Mouse (Mus musculus) hindbrain, postnatal 0 days (tissue): Measurements from ENCODE around the gene Trim26. TPM values are rescaled to one million over a fixed set of nuclear protein-coding genes. Genes with fewer than 3 reads are reported as not detected.

Experiments
- ATAC-seq: fragments of 200-750 bp; cut with Nextera tagmentation; 2 replicates; pipeline ENCODE4 v1.8.0; 2017; ENCODE audit warnings: mild to moderate bottlenecking, moderate TSS enrichment, moderate library complexity
- DNase-seq: peaks from one replicate; pipeline ENCODE4 v3.0.0-alpha.2; 2015; ENCODE audit warnings: low spot score
- H3K27ac ChIP-seq: fragments of 300-500 bp; sonication (generic); 2 replicates; pipeline ENCODE4 v1.5.1; 2014; ENCODE audit warnings: mild to moderate bottlenecking
- H3K27me3 ChIP-seq: fragments of 300-500 bp; sonication (generic); 2 replicates; pipeline ENCODE4 v1.6.1; 2014; ENCODE audit warnings: low read length, mixed read lengths; ENCODE audit not compliant: insufficient read depth
- H3K36me3 ChIP-seq: fragments of 300-500 bp; sonication (generic); 2 replicates; pipeline ENCODE4 v1.6.1; 2014; ENCODE audit warnings: low read length, mixed read lengths; ENCODE audit not compliant: insufficient read depth
- H3K4me1 ChIP-seq: fragments of 300-500 bp; sonication (generic); 2 replicates; pipeline ENCODE4 v1.6.1; 2014; ENCODE audit warnings: antibody characterized with exemption, low read length, mixed read lengths; ENCODE audit not compliant: insufficient read depth
- H3K4me2 ChIP-seq: fragments of 300-500 bp; sonication (generic); 2 replicates; pipeline ENCODE4 v1.6.1; 2014; ENCODE audit warnings: low read depth, mild to moderate bottlenecking, low read length, moderate library complexity, mixed read lengths
- H3K4me3 ChIP-seq: fragments of 300-500 bp; sonication (generic); 2 replicates; pipeline ENCODE4 v1.5.1; 2014; ENCODE audit warnings: low read length
- H3K9ac ChIP-seq: fragments of 300-500 bp; sonication (generic); replicated peaks from 2 replicates; pipeline ENCODE4 v1.6.1; 2014; ENCODE audit warnings: mild to moderate bottlenecking, low read length, moderate library complexity, mixed read lengths
- H3K9me3 ChIP-seq: fragments of 300-500 bp; sonication (generic); 2 replicates; pipeline ENCODE4 v1.6.1; 2016; ENCODE audit warnings: low read length, mixed read lengths
- CTCF ChIP-seq: IDR thresholded peaks from 2 replicates; pipeline ENCODE4 v1.5.1; 2016; ENCODE audit warnings: antibody characterized with exemption, control low read depth, low read depth
- WGBS: fragments of 180-500 bp; shearing (Covaris S2); extraction: QIAGEN DNeasy Blood & Tissue Kit; methylation state at CpG from one replicate; pipeline ENCODE4 v1.1.7; 2014; 5-methylcytosine and 5-hydroxymethylcytosine counted together
- polyA plus RNA-seq: library from polyadenylated mRNA; unstranded; fragments of >200 nt; fragmentation: Nextera tagmentation; extraction: Ambion mirVana; gene quantifications from 2 replicates; pipeline ENCODE4 v1.2.1, GENCODE M21; 2015
- total RNA-seq: library from RNA; depleted of rRNA; stranded (reverse); fragments of >200 nt; gene quantifications from 2 replicates; pipeline ENCODE4 v1.2.3, GENCODE M21; 2014; rRNA removed

Gene Trim26
- total and polyA plus RNA-seq, 2 experiments from 2014 or later, result 27.9 to 50.6 TPM

- H3K4me3 ChIP-seq, result no peak within 1 kb of the TSS
- no peak for DNase-seq
- WGBS, result 72% methylated on average over 6 of the region's 6 CpGs
- no peak for TF ChIP-seq CTCF
- H3K27me3 ChIP-seq, result no peaks in the 10 kb centered on the region
- H3K4me2 ChIP-seq, result no peak within 1 kb of the TSS
- no peak within 1 kb of the TSS for H3K9ac ChIP-seq
- no peaks in the 10 kb centered on the region for H3K36me3 ChIP-seq
- no peaks in the 10 kb centered on the region for H3K9me3 ChIP-seq
- no peak within 1 kb of the TSS for H3K27ac ChIP-seq
- ATAC-seq, result no peak
- H3K4me1 ChIP-seq, result no peaks in the 10 kb centered on the region
Observed at GRCm38 (mm10) chr17:36897552-36898205, 60.7 kb downstream of the Trim26 start, which contains the start of gene Trim31. Gene Trim31, plus strand, starts transcription at chr17:36898118.

GRCm38 (mm10) chr17:36899376-36899775, 62.4 kb downstream of the Trim26 start:
- H3K27ac ChIP-seq, result no peak overlapping the region
- H3K4me1 ChIP-seq, result no peaks in the 10 kb centered on the region
- H3K27me3 ChIP-seq, result no peaks in the 10 kb centered on the region
- no peaks in the 10 kb centered on the region for H3K36me3 ChIP-seq
- TF ChIP-seq CTCF, result no peak
- no peaks in the 10 kb centered on the region for H3K9me3 ChIP-seq
- ATAC-seq, result no peak
- H3K4me3 ChIP-seq, result no peak overlapping the region
- no peak for DNase-seq
- WGBS, result 86% methylated on average over 4 of the region's 4 CpGs
- no peak overlapping the region for H3K9ac ChIP-seq
- H3K4me2 ChIP-seq, result no peak overlapping the region

GRCm38 (mm10) chr17:36900001-36900400, 63.1 kb downstream of the Trim26 start:
- Histone ChIP-seq H3K27ac (no peak overlapping the region), H3K9ac (no peak overlapping the region), H3K36me3 (no peaks in the 10 kb centered on the region), H3K27me3 (no peaks in the 10 kb centered on the region), H3K9me3 (no peaks in the 10 kb centered on the region), H3K4me2 (no peak overlapping the region), H3K4me1 (no peaks in the 10 kb centered on the region), H3K4me3 (no peak overlapping the region)
- WGBS, result 79% methylated on average over 5 of the region's 5 CpGs
- TF ChIP-seq CTCF, result no peak
- no peak for ATAC-seq
- no peak for DNase-seq

- H3K4me3 ChIP-seq, result no peak overlapping the region
- no peak overlapping the region for H3K4me2 ChIP-seq
- TF ChIP-seq CTCF, result no peak; the same call in 1 of the 2 replicates
- no peak for ATAC-seq
- H3K9ac ChIP-seq, result no peak overlapping the region
- no peaks in the 10 kb centered on the region for H3K36me3 ChIP-seq
- H3K9me3 ChIP-seq, result no peaks in the 10 kb centered on the region
- DNase-seq, result no peak
- no peak overlapping the region for H3K27ac ChIP-seq
- no peaks in the 10 kb centered on the region for H3K4me1 ChIP-seq
- 35% methylated on average over 1 of the region's 1 CpGs for WGBS
- H3K27me3 ChIP-seq, result no peaks in the 10 kb centered on the region
Observed at GRCm38 (mm10) chr17:36900691-36901090, 63.8 kb downstream of the Trim26 start.

GRCm38 (mm10) chr17:36903651-36904050, 66.7 kb downstream of the Trim26 start:
- no peaks in the 10 kb centered on the region for H3K36me3 ChIP-seq
- no peaks in the 10 kb centered on the region for H3K9me3 ChIP-seq
- 72% methylated on average over 3 of the region's 3 CpGs for WGBS
- no peak for ATAC-seq
- H3K4me1 ChIP-seq, result no peaks in the 10 kb centered on the region
- H3K4me3 ChIP-seq, result no peak overlapping the region
- DNase-seq, result no peak
- no peaks in the 10 kb centered on the region for H3K27me3 ChIP-seq
- TF ChIP-seq CTCF, result no peak
- H3K4me2 ChIP-seq, result no peak overlapping the region
- H3K27ac ChIP-seq, result no peak overlapping the region
- H3K9ac ChIP-seq, result no peak overlapping the region

- Histone ChIP-seq H3K4me3 (no peak overlapping the region), H3K4me2 (no peak overlapping the region), H3K27ac (no peak overlapping the region), H3K9ac (no peak overlapping the region), H3K4me1 (no peaks in the 10 kb centered on the region), H3K36me3 (no peaks in the 10 kb centered on the region), H3K27me3 (no peaks in the 10 kb centered on the region), H3K9me3 (no peaks in the 10 kb centered on the region)
- DNase-seq (no peak), ATAC-seq (no peak)
- WGBS, result 31% methylated on average over 1 of the region's 1 CpGs
- TF ChIP-seq CTCF, result no peak
Observed at GRCm38 (mm10) chr17:36908235-36908634, 71.3 kb downstream of the Trim26 start.

Other genes with a start within 250 kb of the Trim26 start
- gene H2-M9, start 194.5 kb upstream of the Trim26 start, total RNA-seq, result not detected in 2 replicates
- gene H2-M9, start 194.5 kb upstream of the Trim26 start, polyA plus RNA-seq, result not detected in 2 replicates
- not detected in 2 replicates for gene H2-M1, start 164.9 kb upstream of the Trim26 start, total RNA-seq
- not detected in 2 replicates for gene H2-M1, start 164.9 kb upstream of the Trim26 start, polyA plus RNA-seq
- not detected in 2 replicates for gene H2-M10.5, start 64.2 kb upstream of the Trim26 start, total RNA-seq
- gene H2-M10.5, start 64.2 kb upstream of the Trim26 start, polyA plus RNA-seq, result not detected in 2 replicates
- gene H2-M10.6, start 25.0 kb upstream of the Trim26 start, total RNA-seq, result not detected in 2 replicates
- not detected in 2 replicates for gene H2-M10.6, start 25.0 kb upstream of the Trim26 start, polyA plus RNA-seq
- gene Trim15, start 30.1 kb downstream of the Trim26 start, total RNA-seq, result 0.47 TPM in 1 of 2 replicates, not detected in the other
- gene Trim15, start 30.1 kb downstream of the Trim26 start, polyA plus RNA-seq, result 0.40 and 0.66 TPM in 2 replicates
- gene Trim10, start 32.4 kb downstream of the Trim26 start, total RNA-seq, result 0.11 TPM in 1 of 2 replicates, not detected in the other
- gene Trim10, start 32.4 kb downstream of the Trim26 start, polyA plus RNA-seq, result 0.19 and 0.23 TPM in 2 replicates
- gene Trim40, start 53.0 kb downstream of the Trim26 start, total RNA-seq, result not detected in 2 replicates
- 0.13 TPM in 1 of 2 replicates, not detected in the other for gene Trim40, start 53.0 kb downstream of the Trim26 start, polyA plus RNA-seq
- not detected in 2 replicates for gene Trim31, start 61.0 kb downstream of the Trim26 start, total RNA-seq
- not detected in 2 replicates for gene Trim31, start 61.0 kb downstream of the Trim26 start, polyA plus RNA-seq
- 4.2 and 6.1 TPM in 2 replicates for gene Rnf39, start 105.8 kb downstream of the Trim26 start, total RNA-seq
- 2.5 and 3.6 TPM in 2 replicates for gene Rnf39, start 105.8 kb downstream of the Trim26 start, polyA plus RNA-seq
- 28.4 and 28.5 TPM in 2 replicates for gene Ppp1r11, start 114.6 kb downstream of the Trim26 start, total RNA-seq
- gene Ppp1r11, start 114.6 kb downstream of the Trim26 start, polyA plus RNA-seq, result 143 and 145 TPM in 2 replicates
- 45.0 and 52.7 TPM in 2 replicates for gene Znrd1, start 121.4 kb downstream of the Trim26 start, total RNA-seq
- 49.3 and 51.2 TPM in 2 replicates for gene Znrd1, start 121.4 kb downstream of the Trim26 start, polyA plus RNA-seq
- 1.3 and 3.2 TPM in 2 replicates for gene Znrd1as, start 121.5 kb downstream of the Trim26 start, total RNA-seq
- 3.4 and 4.0 TPM in 2 replicates for gene Znrd1as, start 121.5 kb downstream of the Trim26 start, polyA plus RNA-seq
- not detected in 2 replicates for gene 2410137M14Rik, start 144.1 kb downstream of the Trim26 start, total RNA-seq
- 0.23 and 0.26 TPM in 2 replicates for gene 2410137M14Rik, start 144.1 kb downstream of the Trim26 start, polyA plus RNA-seq
- gene H2-M5, start 152.4 kb downstream of the Trim26 start, total RNA-seq, result 0.97 and 2.5 TPM in 2 replicates
- 1.1 and 1.9 TPM in 2 replicates for gene H2-M5, start 152.4 kb downstream of the Trim26 start, polyA plus RNA-seq
- gene Zfp57, start 164.0 kb downstream of the Trim26 start, total RNA-seq, result 118 and 137 TPM in 2 replicates
- 118 and 129 TPM in 2 replicates for gene Zfp57, start 164.0 kb downstream of the Trim26 start, polyA plus RNA-seq
- 0.52 TPM in 1 of 2 replicates, not detected in the other for gene Mog, start 186.3 kb downstream of the Trim26 start, total RNA-seq
- 1.5 and 1.7 TPM in 2 replicates for gene Mog, start 186.3 kb downstream of the Trim26 start, polyA plus RNA-seq
- 519 and 527 TPM in 2 replicates for gene Gabbr1, start 208.8 kb downstream of the Trim26 start, total RNA-seq
- 93.4 and 98.3 TPM in 2 replicates for gene Gabbr1, start 208.8 kb downstream of the Trim26 start, polyA plus RNA-seq